Mouse (Mus musculus): ENCODE measurements at regions not wholly inside any gene's neighbourhood (a gene's known extent, or its start where the extent isn't known, plus 50 kb on each side); places are given as distances from the start of the nearest gene placed in this dataset.

GRCm38 (mm10) chr2:57905184-57905583 is 92.5 kb upstream of the Galnt5 start:
- TF ChIP-seq CTCF (IDR thresholded peaks at IDR 0.05; ENCODE audit: borderline replicate concordance, insufficient read depth, low read length), result no peak
- no peak for TF ChIP-seq POLR2A (IDR thresholded peaks at IDR 0.05; ENCODE audit: low read depth, low read length)

Measured in embryonic fibroblast, embryonic 13.5 days (primary cell).